Mouse (Mus musculus) midbrain, embryonic 16.5 days (tissue): ENCODE measurements at regions not wholly inside any gene's neighbourhood (a gene's known extent, or its start where the extent isn't known, plus 50 kb on each side); places are given as distances from the start of the nearest gene placed in this dataset.

ENCODE experiments used
- ATAC-seq: fragments of 200-750 bp; cut with Nextera tagmentation; 2 replicates; pipeline ENCODE4 v1.8.0; 2017; ENCODE audit warnings: moderate TSS enrichment
- H3K27ac ChIP-seq: fragments of 300-500 bp; sonication (generic); 2 replicates; pipeline ENCODE4 v1.5.1; 2014; ENCODE audit warnings: mild to moderate bottlenecking, low read length, mixed read lengths
- H3K27me3 ChIP-seq: fragments of 300-500 bp; sonication (generic); 2 replicates; pipeline ENCODE4 v1.6.1; 2014; ENCODE audit warnings: low read depth, low read length, mixed read lengths; ENCODE audit not compliant: control insufficient read depth, insufficient read depth
- H3K36me3 ChIP-seq: fragments of 300-500 bp; sonication (generic); 2 replicates; pipeline ENCODE4 v1.6.1; 2014; ENCODE audit warnings: mild to moderate bottlenecking, low read length, moderate library complexity, mixed read lengths; ENCODE audit not compliant: control insufficient read depth, insufficient read depth
- H3K4me1 ChIP-seq: fragments of 300-500 bp; sonication (generic); 2 replicates; pipeline ENCODE4 v1.6.1; 2014; ENCODE audit warnings: mild to moderate bottlenecking, low read length, mixed read lengths; ENCODE audit not compliant: control insufficient read depth, insufficient read depth
- H3K4me2 ChIP-seq: fragments of 300-500 bp; sonication (generic); 2 replicates; pipeline ENCODE4 v1.6.1; 2014; ENCODE audit warnings: mild to moderate bottlenecking, low read length, mixed read lengths
- H3K4me3 ChIP-seq: fragments of 300-500 bp; sonication (generic); 2 replicates; pipeline ENCODE4 v1.5.1; 2014; ENCODE audit warnings: low read depth, mild to moderate bottlenecking, low read length, moderate library complexity, mixed read lengths
- H3K9ac ChIP-seq: fragments of 300-500 bp; sonication (generic); 2 replicates; pipeline ENCODE4 v1.6.1; 2014; ENCODE audit warnings: low read depth, low read length, mixed read lengths
- H3K9me3 ChIP-seq: fragments of 300-500 bp; sonication (generic); replicated peaks from 2 replicates; pipeline ENCODE4 v1.6.1; 2014; ENCODE audit warnings: mild to moderate bottlenecking, low read length, mixed read lengths; ENCODE audit not compliant: control insufficient read depth, poor library complexity, severe bottlenecking
- WGBS: fragments of 180-500 bp; shearing (Covaris S2); extraction: QIAGEN DNeasy Blood & Tissue Kit; methylation state at CpG from one replicate; pipeline ENCODE4 v1.1.7; 2014; 5-methylcytosine and 5-hydroxymethylcytosine counted together

- H3K4me1 ChIP-seq: no peaks in the 10 kb centered on the region
- WGBS: 94% methylated on average over 5 of the region's 5 CpGs
- no peak for ATAC-seq
- H3K4me3 ChIP-seq: no peak overlapping the region
- H3K4me2 ChIP-seq: no peak overlapping the region
- H3K9me3 ChIP-seq: no peaks in the 10 kb centered on the region
- H3K27ac ChIP-seq: no peak overlapping the region
- no peak overlapping the region for H3K9ac ChIP-seq
- H3K36me3 ChIP-seq: no peaks in the 10 kb centered on the region
- no peaks in the 10 kb centered on the region for H3K27me3 ChIP-seq
Observed at GRCm38 (mm10) chr13:28587977-28588376, 330.6 kb downstream of the Gm11361 start.

GRCm38 (mm10) chr13:28586693-28587092 is 329.4 kb downstream of the Gm11361 start:
- Histone ChIP-seq H3K9ac (no peak overlapping the region), H3K4me2 (no peak overlapping the region), H3K27ac (no peak overlapping the region), H3K4me1 (no peaks in the 10 kb centered on the region), H3K9me3 (no peaks in the 10 kb centered on the region), H3K36me3 (no peaks in the 10 kb centered on the region), H3K27me3 (no peaks in the 10 kb centered on the region), H3K4me3 (no peak overlapping the region)
- no peak for ATAC-seq
- WGBS: 86% methylated on average over 7 of the region's 7 CpGs

GRCm38 (mm10) chr13:28586140-28586539 is 328.8 kb downstream of the Gm11361 start:
- WGBS: 82% methylated on average over 2 of the region's 2 CpGs
- no peak for ATAC-seq
- no peak overlapping the region for H3K27ac ChIP-seq
- no peak overlapping the region for H3K4me3 ChIP-seq
- no peaks in the 10 kb centered on the region for H3K36me3 ChIP-seq
- H3K9ac ChIP-seq: no peak overlapping the region
- H3K4me1 ChIP-seq: no peaks in the 10 kb centered on the region
- H3K27me3 ChIP-seq: no peaks in the 10 kb centered on the region
- no peak overlapping the region for H3K4me2 ChIP-seq
- no peaks in the 10 kb centered on the region for H3K9me3 ChIP-seq

- Histone ChIP-seq H3K4me1 (no peaks in the 10 kb centered on the region), H3K4me3 (no peak overlapping the region), H3K9me3 (no peaks in the 10 kb centered on the region), H3K27me3 (no peaks in the 10 kb centered on the region), H3K27ac (no peak overlapping the region), H3K4me2 (no peak overlapping the region), H3K9ac (no peak overlapping the region), H3K36me3 (no peaks in the 10 kb centered on the region)
- ATAC-seq: no peak
- WGBS: 84% methylated on average over 5 of the region's 5 CpGs
Observed at GRCm38 (mm10) chr13:28583617-28584016, 326.3 kb downstream of the Gm11361 start.

GRCm38 (mm10) chr13:28575202-28575851 is 318.0 kb downstream of the Gm11361 start:
- H3K4me2 ChIP-seq: no peak overlapping the region
- no peaks in the 10 kb centered on the region for H3K9me3 ChIP-seq
- 63% methylated on average over 9 of the region's 9 CpGs for WGBS
- H3K4me1 ChIP-seq: no peaks in the 10 kb centered on the region
- no peaks in the 10 kb centered on the region for H3K27me3 ChIP-seq
- H3K36me3 ChIP-seq: no peaks in the 10 kb centered on the region
- H3K27ac ChIP-seq: no peak overlapping the region
- ATAC-seq: no peak
- H3K9ac ChIP-seq: no peak overlapping the region
- no peak overlapping the region for H3K4me3 ChIP-seq

- ATAC-seq: no peak
- Histone ChIP-seq H3K27me3 (no peaks in the 10 kb centered on the region), H3K9me3 (no peaks in the 10 kb centered on the region), H3K9ac (no peak overlapping the region), H3K36me3 (no peaks in the 10 kb centered on the region), H3K4me2 (no peak overlapping the region), H3K4me1 (no peaks in the 10 kb centered on the region), H3K4me3 (no peak overlapping the region), H3K27ac (no peak overlapping the region)
- WGBS: 100% methylated on average over 1 of the region's 1 CpGs
Observed at GRCm38 (mm10) chr13:28573364-28573763, 316.0 kb downstream of the Gm11361 start.

- ATAC-seq: no peak
- H3K36me3 ChIP-seq: no peaks in the 10 kb centered on the region
- H3K27me3 ChIP-seq: no peaks in the 10 kb centered on the region
- H3K27ac ChIP-seq: no peak overlapping the region
- WGBS: 100% methylated on average over 1 of the region's 1 CpGs
- no peaks in the 10 kb centered on the region for H3K4me1 ChIP-seq
- no peak overlapping the region for H3K4me2 ChIP-seq
- no peak overlapping the region for H3K9ac ChIP-seq
- no peak overlapping the region for H3K4me3 ChIP-seq
- no peaks in the 10 kb centered on the region for H3K9me3 ChIP-seq
Observed at GRCm38 (mm10) chr13:28572448-28572847, 315.1 kb downstream of the Gm11361 start.

GRCm38 (mm10) chr13:28571716-28572115 is 314.4 kb downstream of the Gm11361 start:
- no peak overlapping the region for H3K9ac ChIP-seq
- H3K27ac ChIP-seq: no peak overlapping the region
- no peak for ATAC-seq
- no peaks in the 10 kb centered on the region for H3K4me1 ChIP-seq
- no peaks in the 10 kb centered on the region for H3K27me3 ChIP-seq
- 80% methylated on average over 5 of the region's 5 CpGs for WGBS
- no peaks in the 10 kb centered on the region for H3K36me3 ChIP-seq
- no peaks in the 10 kb centered on the region for H3K9me3 ChIP-seq
- H3K4me2 ChIP-seq: no peak overlapping the region
- no peak overlapping the region for H3K4me3 ChIP-seq

- ATAC-seq: no peak
- Histone ChIP-seq H3K9me3 (no peaks in the 10 kb centered on the region), H3K9ac (no peak overlapping the region), H3K27ac (no peak overlapping the region), H3K27me3 (no peaks in the 10 kb centered on the region), H3K4me2 (no peak overlapping the region), H3K36me3 (no peaks in the 10 kb centered on the region), H3K4me1 (no peaks in the 10 kb centered on the region), H3K4me3 (no peak overlapping the region)
- 93% methylated on average over 2 of the region's 2 CpGs for WGBS
Observed at GRCm38 (mm10) chr13:28563585-28563984, 306.3 kb downstream of the Gm11361 start.
